Mouse (Mus musculus): ENCODE data around the gene Prkce. TPM values are rescaled to one million over a fixed set of nuclear protein-coding genes. Genes with fewer than 3 reads are reported as not detected.

The Prkce gene
- polyA plus RNA-seq, 1 experiment from 2014 or later, result 7.4 TPM

DNA sequence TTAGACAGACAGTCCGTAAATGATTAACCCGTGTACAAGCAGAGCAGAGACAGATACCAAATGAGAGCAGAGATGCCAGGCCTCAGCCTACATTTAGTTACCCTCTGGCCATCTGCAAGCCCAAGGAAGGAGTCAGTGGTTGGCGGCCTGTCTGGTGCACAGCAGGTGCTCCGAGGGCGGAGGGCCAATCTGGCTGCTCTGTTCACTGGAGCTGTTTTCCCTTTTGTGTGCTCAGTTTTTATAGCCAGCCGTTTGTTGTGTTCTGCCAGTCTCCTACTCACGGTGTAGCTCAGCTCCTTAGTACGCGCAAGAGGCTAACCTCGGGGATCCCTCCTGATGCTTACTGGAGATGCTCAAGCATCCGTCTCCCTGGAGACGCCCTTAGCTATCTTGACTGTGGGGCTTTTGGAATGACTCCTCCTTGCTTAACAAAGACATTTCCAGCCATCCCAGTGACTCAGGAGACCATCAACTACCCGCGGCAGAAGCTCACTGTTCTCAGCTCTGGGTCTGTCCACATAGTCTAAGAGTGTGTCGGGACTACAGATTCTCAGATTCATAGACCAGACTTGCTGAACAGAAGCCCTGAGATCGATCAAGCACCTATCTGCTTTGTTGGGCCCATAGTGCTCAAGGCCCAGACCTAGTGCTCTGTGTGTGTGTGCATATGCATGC lies 297.2 kb downstream of the Prkce start:
- DNase-seq (ENCODE audit: low spot score), result peak; percentile 27
- H3K27me3 ChIP-seq (ENCODE audit: control insufficient read depth, insufficient read depth, low read length), result no peaks in the 10 kb centered on the region
- H3K36me3 ChIP-seq (ENCODE audit: control insufficient read depth, insufficient read depth, low read length), result no peaks in the 10 kb centered on the region
- H3K4me1 ChIP-seq (replicated peaks; ENCODE audit: control insufficient read depth, insufficient read depth, low read length), result no peaks in the 10 kb centered on the region; the same call in 1 of the 2 replicates
- no peak overlapping the region for H3K9ac ChIP-seq (ENCODE audit: low read depth, low read length)
- WGBS, result 41% methylated on average over 16 of the region's 16 CpGs
- no peak overlapping the region for H3K27ac ChIP-seq (ENCODE audit: low read depth, low read length)
- H3K4me3 ChIP-seq (ENCODE audit: low read depth, low read length), result no peak overlapping the region
- ATAC-seq (ENCODE audit: low FRiP score), result no peak
- H3K9me3 ChIP-seq (ENCODE audit: control insufficient read depth, low read length), result no peaks in the 10 kb centered on the region
- H3K4me2 ChIP-seq (replicated peaks; ENCODE audit: low read depth, low read length), result no peak overlapping the region

DNA sequence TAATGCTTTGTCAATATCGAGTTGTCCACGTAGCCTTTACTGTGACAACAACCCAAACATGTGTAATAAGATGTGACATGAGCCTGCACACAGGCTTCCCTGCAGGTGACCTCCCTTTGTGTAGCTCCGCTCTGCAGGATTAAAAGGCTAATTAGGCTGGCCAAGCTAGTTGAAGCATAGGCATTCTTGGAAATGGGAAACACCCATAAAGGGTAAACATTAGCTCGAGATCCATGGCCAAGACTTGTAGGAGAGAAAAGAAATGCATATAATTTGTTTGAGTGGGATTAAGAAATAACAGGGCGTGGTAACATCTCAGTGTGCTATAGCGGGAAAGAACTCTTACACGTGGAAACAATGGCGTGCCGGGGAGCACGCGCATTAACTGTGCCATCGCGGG lies 298.3 kb downstream of the Prkce start:
- ATAC-seq (ENCODE audit: low FRiP score) (no peak), DNase-seq (ENCODE audit: low spot score) (no peak)
- Histone ChIP-seq H3K4me3 (ENCODE audit: low read depth, low read length) (no peak overlapping the region), H3K4me2 (replicated peaks; ENCODE audit: low read depth, low read length) (no peak overlapping the region), H3K36me3 (ENCODE audit: control insufficient read depth, insufficient read depth, low read length) (no peaks in the 10 kb centered on the region), H3K27ac (ENCODE audit: low read depth, low read length) (no peak overlapping the region), H3K9ac (ENCODE audit: low read depth, low read length) (no peak overlapping the region), H3K27me3 (ENCODE audit: control insufficient read depth, insufficient read depth, low read length) (no peaks in the 10 kb centered on the region), H3K4me1 (replicated peaks; ENCODE audit: control insufficient read depth, insufficient read depth, low read length) (no peaks in the 10 kb centered on the region; the same call in 1 of the 2 replicates), H3K9me3 (ENCODE audit: control insufficient read depth, low read length) (no peaks in the 10 kb centered on the region)
- WGBS, result 66% methylated on average over 13 of the region's 13 CpGs

DNA sequence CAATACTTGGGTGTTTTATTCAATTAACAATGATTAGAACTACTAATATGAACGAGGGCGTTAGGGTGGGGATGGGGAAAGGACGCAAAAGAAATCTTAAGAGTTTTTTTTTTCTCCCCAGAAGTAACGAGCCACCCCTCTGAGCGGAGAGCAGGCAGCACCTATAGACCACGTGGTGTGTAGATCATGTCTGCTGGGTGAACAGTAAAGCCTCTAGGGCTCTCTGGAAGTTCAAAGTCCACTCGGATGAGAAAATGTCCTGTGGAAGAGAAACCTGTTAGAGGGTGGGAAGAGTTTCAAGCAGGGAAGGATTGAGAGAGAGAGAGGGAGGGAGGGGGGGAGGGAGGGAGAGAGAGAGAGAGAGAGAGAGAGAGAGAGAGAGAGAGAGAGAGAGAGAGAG lies 298.8 kb downstream of the Prkce start:
- Histone ChIP-seq H3K4me1 (replicated peaks; ENCODE audit: control insufficient read depth, insufficient read depth, low read length) (no peaks in the 10 kb centered on the region; the same call in 1 of the 2 replicates), H3K27ac (ENCODE audit: low read depth, low read length) (no peak overlapping the region), H3K4me2 (replicated peaks; ENCODE audit: low read depth, low read length) (no peak overlapping the region), H3K4me3 (ENCODE audit: low read depth, low read length) (no peak overlapping the region), H3K9ac (ENCODE audit: low read depth, low read length) (no peak overlapping the region), H3K9me3 (ENCODE audit: control insufficient read depth, low read length) (no peaks in the 10 kb centered on the region), H3K27me3 (ENCODE audit: control insufficient read depth, insufficient read depth, low read length) (no peaks in the 10 kb centered on the region), H3K36me3 (ENCODE audit: control insufficient read depth, insufficient read depth, low read length) (no peaks in the 10 kb centered on the region)
- DNase-seq (ENCODE audit: low spot score), result no peak
- ATAC-seq (ENCODE audit: low FRiP score), result no peak
- 71% methylated on average over 7 of the region's 7 CpGs for WGBS

DNA sequence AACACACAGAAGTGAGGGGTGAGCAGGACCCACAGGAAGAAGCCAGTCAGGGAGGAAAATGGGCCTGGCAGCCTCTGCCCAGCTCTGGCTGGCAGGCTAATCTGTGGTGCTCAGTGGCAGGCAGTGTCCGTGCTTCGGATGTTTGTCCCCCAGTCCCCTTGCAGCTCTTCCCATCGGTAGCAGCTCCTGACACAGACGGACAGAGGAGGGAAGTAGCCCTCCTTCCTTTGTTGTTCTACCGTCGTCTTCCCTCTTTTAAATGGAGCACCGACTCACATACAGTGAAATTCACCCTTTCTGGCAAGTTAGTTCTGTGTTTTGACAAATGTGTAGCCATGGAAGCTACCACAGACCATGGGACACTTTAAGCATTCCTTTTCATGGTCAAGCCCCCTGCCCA lies 299.3 kb downstream of the Prkce start:
- no peak overlapping the region for H3K4me3 ChIP-seq (ENCODE audit: low read depth, low read length)
- 61% methylated on average over 7 of the region's 7 CpGs for WGBS
- no peaks in the 10 kb centered on the region; the same call in 1 of the 2 replicates for H3K4me1 ChIP-seq (replicated peaks; ENCODE audit: control insufficient read depth, insufficient read depth, low read length)
- H3K4me2 ChIP-seq (replicated peaks; ENCODE audit: low read depth, low read length), result no peak overlapping the region
- no peak overlapping the region for H3K27ac ChIP-seq (ENCODE audit: low read depth, low read length)
- no peaks in the 10 kb centered on the region for H3K9me3 ChIP-seq (ENCODE audit: control insufficient read depth, low read length)
- DNase-seq (ENCODE audit: low spot score) (no peak), ATAC-seq (ENCODE audit: low FRiP score) (no peak)
- no peaks in the 10 kb centered on the region for H3K27me3 ChIP-seq (ENCODE audit: control insufficient read depth, insufficient read depth, low read length)
- no peak overlapping the region for H3K9ac ChIP-seq (ENCODE audit: low read depth, low read length)
- no peaks in the 10 kb centered on the region for H3K36me3 ChIP-seq (ENCODE audit: control insufficient read depth, insufficient read depth, low read length)

DNA sequence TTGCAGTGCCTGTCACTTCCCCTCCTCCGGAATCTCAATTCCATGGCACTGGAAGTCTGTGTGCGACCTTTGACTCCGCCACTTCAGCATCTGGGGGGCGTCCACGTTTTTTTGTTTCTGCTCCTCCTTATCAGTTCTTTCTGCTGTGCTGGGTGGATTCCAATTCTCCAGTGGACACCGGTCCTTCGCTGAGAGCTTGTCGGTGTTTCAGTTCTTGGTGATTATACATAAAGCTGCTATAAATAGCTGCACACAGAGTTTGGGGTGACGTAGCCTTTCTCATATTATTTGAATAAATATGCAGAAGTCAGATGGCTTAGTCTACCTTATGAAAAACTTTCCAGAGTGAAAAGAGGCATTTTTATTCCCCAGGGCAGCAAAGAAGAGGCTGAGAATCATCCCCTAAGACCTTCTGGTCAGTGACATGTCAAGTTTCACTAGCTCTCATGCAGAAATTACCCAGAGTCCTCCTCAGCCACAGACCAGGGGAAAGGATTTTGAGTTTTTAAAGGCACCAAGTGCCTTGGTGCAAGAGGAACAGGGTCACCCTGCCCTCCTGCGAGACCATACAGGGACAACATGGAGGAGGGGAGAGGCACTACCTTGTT lies 299.8 kb downstream of the Prkce start:
- Histone ChIP-seq H3K4me2 (replicated peaks; ENCODE audit: low read depth, low read length) (no peak overlapping the region), H3K36me3 (ENCODE audit: control insufficient read depth, insufficient read depth, low read length) (no peaks in the 10 kb centered on the region), H3K9me3 (ENCODE audit: control insufficient read depth, low read length) (no peaks in the 10 kb centered on the region), H3K27me3 (ENCODE audit: control insufficient read depth, insufficient read depth, low read length) (no peaks in the 10 kb centered on the region), H3K4me3 (ENCODE audit: low read depth, low read length) (no peak overlapping the region), H3K27ac (ENCODE audit: low read depth, low read length) (no peak overlapping the region), H3K4me1 (replicated peaks; ENCODE audit: control insufficient read depth, insufficient read depth, low read length) (no peaks in the 10 kb centered on the region; the same call in 1 of the 2 replicates), H3K9ac (ENCODE audit: low read depth, low read length) (no peak overlapping the region)
- DNase-seq (ENCODE audit: low spot score) (no peak), ATAC-seq (ENCODE audit: low FRiP score) (no peak)
- WGBS, result 54% methylated on average over 10 of the region's 10 CpGs

DNA sequence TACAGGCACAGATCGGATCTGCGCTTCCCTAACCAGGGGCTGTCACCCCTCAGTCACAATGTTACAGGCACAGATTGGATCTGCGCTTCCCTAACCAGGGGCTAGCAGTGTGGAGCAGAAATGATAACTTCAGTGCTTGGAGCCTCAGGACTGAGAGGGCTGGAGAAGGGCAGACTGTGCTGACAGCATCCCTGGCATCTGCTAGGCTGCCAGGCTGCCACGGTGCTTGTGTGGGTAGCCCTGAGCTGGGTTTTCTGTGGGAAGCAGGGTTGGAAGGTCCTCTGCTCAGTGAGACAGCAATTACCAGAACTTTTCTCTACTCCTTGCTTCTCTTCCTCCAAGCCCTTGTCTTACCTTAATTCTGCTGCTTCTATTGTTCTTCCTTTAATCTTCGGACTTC lies 300.4 kb downstream of the Prkce start:
- no peak for DNase-seq (ENCODE audit: low spot score)
- WGBS, result 73% methylated on average over 5 of the region's 5 CpGs
- H3K4me3 ChIP-seq (ENCODE audit: low read depth, low read length), result no peak overlapping the region

DNA sequence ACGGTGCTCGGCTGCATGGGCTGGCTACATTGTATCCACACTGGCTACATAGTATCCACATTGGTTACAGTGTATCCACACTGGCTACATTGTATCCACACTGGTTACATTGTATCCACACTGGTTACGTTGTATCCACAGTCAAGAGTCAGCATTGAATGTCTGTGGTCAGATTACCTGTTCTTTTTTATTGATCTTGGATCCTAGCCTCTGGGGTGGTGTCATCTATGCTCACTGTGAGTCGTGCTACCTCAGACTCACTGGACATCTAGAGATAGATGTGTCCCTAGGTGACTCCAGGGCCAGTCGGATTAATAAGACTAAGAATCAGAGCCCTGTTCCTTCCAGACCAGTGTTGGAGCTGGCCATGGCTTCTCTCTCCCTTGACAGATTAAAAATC lies 302.6 kb downstream of the Prkce start:
- H3K9ac ChIP-seq (ENCODE audit: low read depth, low read length), result no peak overlapping the region
- H3K9me3 ChIP-seq (ENCODE audit: control insufficient read depth, low read length), result no peaks in the 10 kb centered on the region
- no peak for DNase-seq (ENCODE audit: low spot score)
- WGBS, result 88% methylated on average over 5 of the region's 5 CpGs
- no peak overlapping the region for H3K4me2 ChIP-seq (replicated peaks; ENCODE audit: low read depth, low read length)
- ATAC-seq (ENCODE audit: low FRiP score), result no peak
- no peak overlapping the region for H3K27ac ChIP-seq (ENCODE audit: low read depth, low read length)
- H3K4me3 ChIP-seq (ENCODE audit: low read depth, low read length), result no peak overlapping the region
- no peaks in the 10 kb centered on the region for H3K36me3 ChIP-seq (ENCODE audit: control insufficient read depth, insufficient read depth, low read length)
- no peaks in the 10 kb centered on the region for H3K27me3 ChIP-seq (ENCODE audit: control insufficient read depth, insufficient read depth, low read length)
- H3K4me1 ChIP-seq (replicated peaks; ENCODE audit: control insufficient read depth, insufficient read depth, low read length), result no peaks in the 10 kb centered on the region; the same call in 1 of the 2 replicates

More for the DNA sequence above, 300.4 kb downstream of the Prkce start:
- H3K4me1 ChIP-seq (replicated peaks; ENCODE audit: control insufficient read depth, insufficient read depth, low read length), result no peaks in the 10 kb centered on the region; the same call in 1 of the 2 replicates
- no peaks in the 10 kb centered on the region for H3K36me3 ChIP-seq (ENCODE audit: control insufficient read depth, insufficient read depth, low read length)
- no peaks in the 10 kb centered on the region for H3K9me3 ChIP-seq (ENCODE audit: control insufficient read depth, low read length)
- no peak overlapping the region for H3K9ac ChIP-seq (ENCODE audit: low read depth, low read length)
- H3K27me3 ChIP-seq (ENCODE audit: control insufficient read depth, insufficient read depth, low read length), result no peaks in the 10 kb centered on the region
- no peak for ATAC-seq (ENCODE audit: low FRiP score)
- no peak overlapping the region for H3K27ac ChIP-seq (ENCODE audit: low read depth, low read length)
- no peak overlapping the region for H3K4me2 ChIP-seq (replicated peaks; ENCODE audit: low read depth, low read length)

DNA sequence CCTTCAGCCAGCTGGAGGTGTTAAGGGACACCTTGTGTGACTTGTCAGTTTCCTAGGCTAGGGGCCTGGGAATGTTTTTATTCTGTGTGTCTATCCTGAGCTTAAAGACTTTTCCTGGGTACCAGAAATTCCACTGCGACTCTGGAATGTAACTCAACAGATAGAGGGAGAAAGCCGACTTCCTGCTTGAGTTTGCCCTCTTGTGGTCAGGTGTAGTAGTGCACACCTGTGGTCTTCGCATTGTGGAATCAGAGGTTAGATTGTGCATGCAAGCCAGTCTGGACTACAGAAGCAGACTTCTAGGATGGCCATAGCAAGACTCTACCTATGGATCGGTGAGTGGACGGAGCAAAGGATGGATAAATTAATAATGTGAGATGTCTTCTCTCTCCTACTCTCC lies 304.1 kb downstream of the Prkce start:
- no peaks in the 10 kb centered on the region for H3K9me3 ChIP-seq (ENCODE audit: control insufficient read depth, low read length)
- no peaks in the 10 kb centered on the region for H3K4me1 ChIP-seq (replicated peaks; ENCODE audit: control insufficient read depth, insufficient read depth, low read length)
- no peak overlapping the region for H3K27ac ChIP-seq (ENCODE audit: low read depth, low read length)
- no peaks in the 10 kb centered on the region for H3K36me3 ChIP-seq (ENCODE audit: control insufficient read depth, insufficient read depth, low read length)
- H3K4me3 ChIP-seq (ENCODE audit: low read depth, low read length), result no peak overlapping the region
- no peak overlapping the region for H3K4me2 ChIP-seq (replicated peaks; ENCODE audit: low read depth, low read length)
- 51% methylated on average over 5 of the region's 5 CpGs for WGBS
- no peaks in the 10 kb centered on the region for H3K27me3 ChIP-seq (ENCODE audit: control insufficient read depth, insufficient read depth, low read length)
- H3K9ac ChIP-seq (ENCODE audit: low read depth, low read length), result no peak overlapping the region
- ATAC-seq (ENCODE audit: low FRiP score) (no peak), DNase-seq (ENCODE audit: low spot score) (no peak)

DNA sequence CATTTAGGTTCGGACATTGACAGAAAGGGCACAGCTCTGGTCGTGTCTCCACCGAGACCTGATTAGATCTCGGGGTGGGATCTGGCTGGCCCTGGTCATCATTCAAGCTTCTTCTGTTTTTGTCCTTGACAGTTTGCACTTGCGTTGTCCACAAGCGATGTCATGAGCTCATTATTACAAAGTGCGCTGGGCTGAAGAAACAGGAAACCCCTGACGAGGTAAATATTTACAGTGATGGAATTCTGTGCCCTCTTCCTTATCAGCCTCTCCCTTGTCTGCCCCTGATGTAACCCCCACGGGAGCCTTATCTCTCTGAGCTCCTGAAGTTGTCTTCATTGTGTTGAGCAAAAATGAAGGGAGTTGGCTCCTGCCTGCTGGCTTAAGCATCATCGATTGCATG lies 309.1 kb downstream of the Prkce start:
- Histone ChIP-seq H3K9me3 (ENCODE audit: control insufficient read depth, low read length) (no peaks in the 10 kb centered on the region), H3K27ac (ENCODE audit: low read depth, low read length) (no peak overlapping the region), H3K9ac (ENCODE audit: low read depth, low read length) (no peak overlapping the region), H3K36me3 (ENCODE audit: control insufficient read depth, insufficient read depth, low read length) (no peaks in the 10 kb centered on the region), H3K4me2 (replicated peaks; ENCODE audit: low read depth, low read length) (no peak overlapping the region), H3K4me3 (ENCODE audit: low read depth, low read length) (no peak overlapping the region), H3K27me3 (ENCODE audit: control insufficient read depth, insufficient read depth, low read length) (no peaks in the 10 kb centered on the region), H3K4me1 (replicated peaks; ENCODE audit: control insufficient read depth, insufficient read depth, low read length) (no peaks in the 10 kb centered on the region)
- no peak for DNase-seq (ENCODE audit: low spot score)
- ATAC-seq (ENCODE audit: low FRiP score), result no peak
- WGBS, result 89% methylated on average over 10 of the region's 10 CpGs

All from hindbrain, embryonic 11.5 days (tissue).